Mouse (Mus musculus) intestine, embryonic 14.5 days (tissue): ENCODE measurements around the gene Mrnip. TPM values are rescaled to one million over a fixed set of nuclear protein-coding genes. Genes with fewer than 3 reads are reported as not detected.

Experiments used
- microRNA-seq: library from miRNA; unstranded; fragments of <30 nt; microRNA quantifications from one replicate; pipeline ENCODE4, GENCODE M21; 2016
- polyA plus RNA-seq: library from polyadenylated mRNA; unstranded; fragments of >200 nt; fragmentation: Nextera tagmentation; extraction: Ambion mirVana; gene quantifications from 2 replicates; pipeline ENCODE4 v1.2.1, GENCODE M21; 2014

Mrnip gene
- polyA plus RNA-seq, 1 experiment from 2014 or later: 15.6 TPM

Small RNA genes within 50 kb of the gene (microRNA-seq; reads per million reads assigned to microRNA genes)
- 0.25 reads per million for gene Mir6919

Other genes starting within 250 kb of the Mrnip start
- gene Rnf130, start 149.1 kb upstream of the Mrnip start, polyA plus RNA-seq: 44.5 and 50.0 TPM in 2 replicates
- 37.3 and 41.4 TPM in 2 replicates for gene Tbc1d9b, start 43.0 kb upstream of the Mrnip start, polyA plus RNA-seq
- 181 and 183 TPM in 2 replicates for gene Sqstm1, start 36.4 kb downstream of the Mrnip start, polyA plus RNA-seq
- gene Mgat4b, start 36.4 kb downstream of the Mrnip start, polyA plus RNA-seq: 13.3 and 24.4 TPM in 2 replicates
- gene Ltc4s, start 64.2 kb downstream of the Mrnip start, polyA plus RNA-seq: 3.4 and 4.2 TPM in 2 replicates
- 8.5 and 9.1 TPM in 2 replicates for gene Maml1, start 117.9 kb downstream of the Mrnip start, polyA plus RNA-seq
- 246 and 259 TPM in 2 replicates for gene Canx, start 151.2 kb downstream of the Mrnip start, polyA plus RNA-seq
- 0.27 TPM in 2 replicates for gene Cby3, start 180.0 kb downstream of the Mrnip start, polyA plus RNA-seq
- gene Hnrnph1, start 202.5 kb downstream of the Mrnip start, polyA plus RNA-seq: 411 and 475 TPM in 2 replicates